Mouse (Mus musculus): Measurements from ENCODE around the gene Uckl1.

- no peak for TF ChIP-seq GATA1 (IDR thresholded peaks at IDR 0.05; ENCODE audit: borderline replicate concordance, low read length)
- no peak for TF ChIP-seq FLI1 (IDR thresholded peaks at IDR 0.05; ENCODE audit: low read length)
These were observed 8.3 kb upstream of the Uckl1 start for GRCm38 (mm10) chr2:181593042-181593421.
